Mouse (Mus musculus): ENCODE data around the gene Cep104. TPM values are rescaled to one million over a fixed set of nuclear protein-coding genes. Genes with fewer than 3 reads are reported as not detected.

Gene Cep104
- polyA plus RNA-seq, 2 experiments: 3.9 to 5.1 TPM

DNA sequence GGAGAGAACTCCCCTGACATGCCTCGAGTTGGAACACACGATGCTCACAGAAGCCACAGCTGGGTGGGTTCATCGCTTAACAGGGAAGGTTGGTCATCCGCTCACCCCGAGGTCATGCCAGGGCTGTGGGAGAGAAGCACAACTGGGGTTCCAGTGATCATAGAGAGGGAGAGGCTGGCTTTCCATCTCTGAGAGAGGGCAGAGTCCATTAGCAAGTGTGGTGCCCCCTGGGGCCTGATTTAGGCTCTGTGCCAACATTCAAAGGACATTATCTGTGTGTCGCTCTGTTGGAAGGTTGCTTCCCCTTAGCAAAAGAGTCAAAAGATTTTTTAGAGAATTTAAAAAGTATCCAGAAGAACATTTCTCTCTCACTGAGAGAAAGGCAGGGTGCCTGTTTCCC lies 30.7 kb upstream of the Cep104 start:
- no peak overlapping the region for H3K9ac ChIP-seq (replicated peaks)
- DNase-seq (ENCODE audit: low read depth in 3 of 3, low spot score in 3 of 3) (no peak), ATAC-seq (ENCODE audit: insufficient read depth) (no peak)
- H3K9me3 ChIP-seq (ENCODE audit: control insufficient read depth, low read length): no peaks in the 10 kb centered on the region
- 55% methylated on average over 6 of the region's 6 CpGs for WGBS (ENCODE audit: insufficient replicate concordance)
- no peaks in the 10 kb centered on the region for H3K4me1 ChIP-seq (replicated peaks; ENCODE audit: control insufficient read depth in 2 of 2, insufficient read depth in 2 of 2, low read length in 1 of 2)
- H3K36me3 ChIP-seq (replicated peaks; ENCODE audit: control insufficient read depth, insufficient read depth, low read depth): no peaks in the 10 kb centered on the region
- no peak overlapping the region for H3K4me2 ChIP-seq (ENCODE audit: low read depth)
- no peak for TF ChIP-seq CTCF (IDR thresholded peaks at IDR 0.05; ENCODE audit: low read depth)
- H3K27me3 ChIP-seq (ENCODE audit: control insufficient read depth, insufficient read depth, low read length): 0 out of 2 replicates have a peak, but pooled peaks cover 4% of the 10 kb centered on the region
- H3K27ac ChIP-seq: no peak overlapping the region
- H3K4me3 ChIP-seq (ENCODE audit: insufficient read depth in 1 of 2, low read depth in 2 of 2, low read length in 2 of 2): no peak overlapping the region

DNA sequence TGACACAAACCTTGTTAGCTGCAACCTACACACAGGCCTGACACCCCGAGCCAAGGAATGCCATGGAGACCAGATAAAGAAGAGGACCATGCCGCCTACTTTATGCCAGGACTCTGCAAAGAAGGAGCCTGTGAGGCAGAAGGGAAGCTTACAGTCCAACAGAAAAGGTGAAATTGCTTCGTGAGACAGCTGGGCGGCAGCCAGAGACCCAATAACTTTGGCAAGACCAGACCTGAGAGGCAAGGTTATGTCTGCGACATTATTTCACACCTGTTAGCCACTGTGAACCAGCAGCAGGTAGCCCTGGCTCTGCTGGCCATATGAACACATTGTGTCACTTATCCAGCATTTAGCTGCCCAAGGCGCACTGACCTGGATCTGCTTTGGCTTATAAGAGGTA lies 29.3 kb upstream of the Cep104 start:
- H3K36me3 ChIP-seq (replicated peaks; ENCODE audit: control insufficient read depth, insufficient read depth, low read depth): no peaks in the 10 kb centered on the region
- DNase-seq (ENCODE audit: low read depth in 3 of 3, low spot score in 3 of 3) (no peak), ATAC-seq (ENCODE audit: insufficient read depth) (no peak)
- no peak overlapping the region for H3K4me2 ChIP-seq (ENCODE audit: low read depth)
- H3K27ac ChIP-seq: no peak overlapping the region
- no peaks in the 10 kb centered on the region for H3K9me3 ChIP-seq (ENCODE audit: control insufficient read depth, low read length)
- TF ChIP-seq CTCF (IDR thresholded peaks at IDR 0.05; ENCODE audit: low read depth) (no peak), EP300 (IDR thresholded peaks at IDR 0.05; ENCODE audit: low read depth) (no peak)
- 0 out of 2 replicates have a peak, but pooled peaks cover 4% of the 10 kb centered on the region for H3K27me3 ChIP-seq (ENCODE audit: control insufficient read depth, insufficient read depth, low read length)
- 62% methylated on average over 6 of the region's 6 CpGs for WGBS (ENCODE audit: insufficient replicate concordance)
- H3K4me3 ChIP-seq (ENCODE audit: insufficient read depth in 1 of 2, low read depth in 2 of 2, low read length in 2 of 2): no peak overlapping the region
- H3K4me1 ChIP-seq (replicated peaks; ENCODE audit: control insufficient read depth in 2 of 2, insufficient read depth in 2 of 2, low read length in 1 of 2): no peaks in the 10 kb centered on the region
- H3K9ac ChIP-seq (replicated peaks): no peak overlapping the region

DNA sequence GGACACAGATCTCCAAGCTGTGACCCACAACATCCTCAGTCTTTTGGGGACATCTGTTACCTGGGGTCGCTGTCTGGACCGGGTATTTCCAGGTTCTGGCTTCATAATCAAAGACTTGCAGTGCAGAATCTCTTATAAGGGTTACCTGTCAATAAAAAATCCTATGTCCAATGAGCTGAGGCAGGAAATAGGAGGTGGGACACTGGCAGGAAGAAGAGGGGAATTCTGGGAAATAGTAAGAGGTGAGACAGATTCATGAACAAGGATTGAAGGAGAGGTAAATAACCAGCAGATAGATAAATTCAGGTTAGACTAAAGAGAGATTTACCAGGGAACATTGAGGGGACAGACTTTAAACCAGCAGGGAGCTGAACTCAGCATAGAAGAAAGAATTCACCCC lies 24.6 kb upstream of the Cep104 start:
- peaks cover 4% of the 10 kb centered on the region; the same call in 1 of the 2 replicates for H3K27me3 ChIP-seq (ENCODE audit: control insufficient read depth, insufficient read depth, low read length)
- no peak for DNase-seq (ENCODE audit: low read depth in 3 of 3, low spot score in 3 of 3)
- no peaks in the 10 kb centered on the region for H3K4me1 ChIP-seq (replicated peaks; ENCODE audit: control insufficient read depth in 2 of 2, insufficient read depth in 2 of 2, low read length in 1 of 2)
- TF ChIP-seq CTCF (IDR thresholded peaks at IDR 0.05; ENCODE audit: low read depth) (no peak), EP300 (IDR thresholded peaks at IDR 0.05; ENCODE audit: low read depth) (no peak)
- H3K27ac ChIP-seq: no peak overlapping the region
- no peaks in the 10 kb centered on the region for H3K36me3 ChIP-seq (replicated peaks; ENCODE audit: control insufficient read depth, insufficient read depth, low read depth)
- no peak overlapping the region for H3K9ac ChIP-seq (replicated peaks)
- H3K4me3 ChIP-seq (ENCODE audit: insufficient read depth in 1 of 2, low read depth in 2 of 2, low read length in 2 of 2): no peak overlapping the region
- ATAC-seq (ENCODE audit: insufficient read depth): no peak
- H3K9me3 ChIP-seq (ENCODE audit: control insufficient read depth, low read length): no peaks in the 10 kb centered on the region
- 36% methylated on average over 2 of the region's 2 CpGs for WGBS (ENCODE audit: insufficient replicate concordance)
- H3K4me2 ChIP-seq (ENCODE audit: low read depth): no peak overlapping the region

DNA sequence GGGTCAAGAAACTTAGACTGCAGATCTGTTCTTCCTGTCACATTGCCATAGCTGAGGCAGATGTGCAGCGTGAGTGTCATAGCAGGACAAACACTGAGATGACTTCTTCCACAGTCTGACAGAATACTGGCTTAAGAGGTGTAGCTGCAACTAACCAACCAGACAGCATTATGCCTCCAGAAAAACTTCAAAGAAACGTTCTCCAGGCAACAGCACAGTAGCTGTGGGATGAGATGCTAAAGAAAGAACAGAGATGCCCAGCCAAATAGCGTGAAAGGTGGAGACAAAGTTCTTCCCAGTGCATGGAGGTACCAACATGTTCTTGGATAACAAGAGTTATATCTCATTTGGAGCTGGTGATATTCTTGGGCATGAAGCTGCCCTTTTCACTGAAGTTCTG lies 23.8 kb upstream of the Cep104 start:
- peaks cover 4% of the 10 kb centered on the region; the same call in 1 of the 2 replicates for H3K27me3 ChIP-seq (ENCODE audit: control insufficient read depth, insufficient read depth, low read length)

DNA sequence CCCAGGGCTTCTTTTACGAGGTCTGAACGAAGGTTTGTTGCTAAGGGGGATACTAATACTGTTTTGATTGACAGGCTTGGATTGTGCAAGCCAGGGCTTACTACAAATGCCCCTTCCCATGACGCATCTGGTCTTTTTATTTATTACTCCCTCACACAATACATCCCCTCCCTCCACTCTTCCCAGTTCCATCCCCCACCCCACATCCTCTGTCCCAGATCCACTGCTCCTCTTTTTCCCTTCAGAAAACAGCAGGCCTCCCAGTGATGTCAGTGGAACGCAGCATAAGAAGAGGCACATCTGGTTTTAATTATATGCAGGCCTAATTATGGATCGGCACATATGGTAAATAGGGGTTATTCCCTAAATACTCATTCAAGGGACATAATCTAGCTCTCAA lies 23.3 kb upstream of the Cep104 start:
- no peak overlapping the region for H3K4me2 ChIP-seq (ENCODE audit: low read depth)
- peaks cover 4% of the 10 kb centered on the region in 2 experiments; a peak in 2 of 4 replicates for H3K4me1 ChIP-seq (replicated peaks; ENCODE audit: control insufficient read depth in 2 of 2, insufficient read depth in 2 of 2, low read length in 1 of 2)
- H3K9ac ChIP-seq (replicated peaks): no peak overlapping the region
- H3K9me3 ChIP-seq (ENCODE audit: control insufficient read depth, low read length): no peaks in the 10 kb centered on the region
- ATAC-seq (ENCODE audit: insufficient read depth): no peak
- no peak overlapping the region for H3K4me3 ChIP-seq (ENCODE audit: insufficient read depth in 1 of 2, low read depth in 2 of 2, low read length in 2 of 2)
- no peaks in the 10 kb centered on the region for H3K36me3 ChIP-seq (replicated peaks; ENCODE audit: control insufficient read depth, insufficient read depth, low read depth)
- no peak for DNase-seq (ENCODE audit: low read depth in 3 of 3, low spot score in 3 of 3)
- H3K27me3 ChIP-seq (ENCODE audit: control insufficient read depth, insufficient read depth, low read length): peaks cover under 1% of the 10 kb centered on the region; the same call in 1 of the 2 replicates
- no peak for TF ChIP-seq EP300 (IDR thresholded peaks at IDR 0.05; ENCODE audit: low read depth)
- no peak for TF ChIP-seq CTCF (IDR thresholded peaks at IDR 0.05; ENCODE audit: low read depth)
- 50% methylated on average over 5 of the region's 5 CpGs for WGBS (ENCODE audit: insufficient replicate concordance)
- no peak overlapping the region for H3K27ac ChIP-seq

More for the DNA sequence above, 23.8 kb upstream of the Cep104 start:
- Histone ChIP-seq H3K27ac (no peak overlapping the region), H3K9me3 (ENCODE audit: control insufficient read depth, low read length) (no peaks in the 10 kb centered on the region), H3K4me2 (ENCODE audit: low read depth) (no peak overlapping the region), H3K9ac (replicated peaks) (no peak overlapping the region), H3K4me1 (replicated peaks; ENCODE audit: control insufficient read depth in 2 of 2, insufficient read depth in 2 of 2, low read length in 1 of 2) (no peaks in the 10 kb centered on the region), H3K36me3 (replicated peaks; ENCODE audit: control insufficient read depth, insufficient read depth, low read depth) (no peaks in the 10 kb centered on the region), H3K4me3 (ENCODE audit: insufficient read depth in 1 of 2, low read depth in 2 of 2, low read length in 2 of 2) (no peak overlapping the region)
- TF ChIP-seq EP300 (IDR thresholded peaks at IDR 0.05; ENCODE audit: low read depth) (no peak), CTCF (IDR thresholded peaks at IDR 0.05; ENCODE audit: low read depth) (no peak)
- WGBS (ENCODE audit: insufficient replicate concordance): 44% methylated on average over 3 of the region's 3 CpGs
- ATAC-seq (ENCODE audit: insufficient read depth) (no peak), DNase-seq (ENCODE audit: low read depth in 3 of 3, low spot score in 3 of 3) (no peak)

Measured in liver, embryonic 14.5 days (tissue).